Mouse (Mus musculus) thymus, postnatal 14 days (tissue): ENCODE measurements around the gene Hoxa9.

Experiments used
- DNase-seq: peaks from one replicate; pipeline ENCODE4 v3.0.0; 2021

The Hoxa9 gene

DNA sequence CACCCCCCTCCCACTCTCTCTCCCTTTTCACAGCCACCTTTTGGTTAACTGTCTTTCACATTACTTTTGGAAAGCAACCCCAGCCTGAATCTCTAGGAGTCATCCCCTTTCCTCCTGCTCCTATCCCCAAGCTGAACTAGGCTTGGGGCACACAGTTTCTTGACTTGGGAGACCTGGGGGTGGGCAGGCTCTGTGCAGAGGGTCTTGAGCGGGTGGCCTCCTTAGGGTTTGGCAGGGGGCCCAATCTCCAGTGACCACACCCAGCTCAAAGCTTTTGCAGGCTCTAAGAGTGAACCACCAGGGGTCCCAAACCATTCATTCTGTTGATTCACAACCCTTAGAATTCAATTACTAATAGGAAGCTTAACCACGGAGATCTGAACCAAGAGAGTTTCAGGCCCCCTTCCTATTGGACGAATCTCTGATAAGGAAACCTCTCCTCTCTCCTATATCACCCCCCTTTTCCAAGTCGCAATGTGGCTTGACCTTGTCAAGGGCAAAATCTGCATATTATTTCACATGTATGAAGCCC, 12.0 kb upstream of the Hoxa9 start:
- DNase-seq: no peak

- DNase-seq: no peak
These were observed 10.2 kb upstream of the Hoxa9 start for GRCm38 (mm10) chr6:52241001-52241621.

GRCm38 (mm10) chr6:52240389-52241000, 9.6 kb upstream of the Hoxa9 start, which contains the start of gene Hoxa10:
Hoxa10 (minus strand) TSS chr6:52240854.
- peak; percentile 82 for DNase-seq

DNA sequence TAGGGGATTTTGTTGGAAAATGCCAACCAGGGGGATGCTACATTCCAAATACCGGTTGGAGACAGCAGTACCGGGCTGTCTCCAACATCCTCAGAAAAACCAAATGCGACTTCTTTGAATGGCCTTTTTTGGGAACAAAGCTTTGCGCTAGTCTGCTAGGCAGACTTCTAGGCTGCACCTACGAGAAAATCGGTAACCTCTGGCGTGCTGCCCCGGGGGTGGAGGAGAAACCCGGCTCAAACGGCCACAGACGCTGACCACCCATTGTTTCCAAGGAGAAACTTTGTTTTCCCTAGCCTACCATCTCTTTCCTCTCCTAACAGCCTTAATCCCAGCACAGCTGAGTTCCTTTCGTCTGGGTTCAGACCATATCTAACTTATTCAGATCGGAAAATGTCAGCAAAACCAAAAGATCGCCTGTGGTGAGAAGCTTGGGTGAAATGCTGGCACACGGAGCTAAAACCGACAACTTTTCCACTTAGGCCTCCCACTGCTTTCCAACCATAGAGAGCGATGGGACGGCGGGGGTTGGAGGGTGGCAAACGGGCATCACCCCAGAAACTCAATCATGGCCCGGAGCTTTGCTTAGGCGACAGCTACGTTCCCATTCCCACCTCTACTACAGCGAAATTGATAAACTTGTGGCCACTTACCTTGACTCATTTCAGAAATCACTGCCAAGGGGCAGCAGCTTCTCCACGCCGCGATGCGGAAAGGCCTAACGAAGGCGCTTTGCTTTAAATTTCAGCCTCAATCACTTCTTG, 8.9 kb upstream of the Hoxa9 start:
- no peak for DNase-seq

DNA sequence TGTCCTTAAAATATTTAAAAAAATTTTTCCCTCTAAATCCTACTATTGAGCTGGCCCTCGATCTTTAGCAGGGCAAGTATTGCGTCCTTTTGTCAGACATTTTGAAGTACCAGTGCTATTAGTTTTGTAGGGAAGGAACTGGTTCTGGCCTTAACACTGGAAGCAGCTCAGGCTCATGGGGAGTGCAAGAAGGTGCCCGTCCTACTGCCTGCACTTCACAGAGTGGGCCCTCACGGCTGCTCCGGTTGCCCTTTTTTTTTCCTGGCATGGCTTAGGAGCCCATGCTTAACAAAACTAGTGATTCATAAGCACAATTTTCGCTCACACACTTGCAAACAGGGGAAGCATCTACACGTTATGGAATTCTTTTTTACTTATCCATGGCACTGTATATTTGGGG, 8.1 kb upstream of the Hoxa9 start:
- DNase-seq: no peak

GRCm38 (mm10) chr6:52238155-52238545, 7.3 kb upstream of the Hoxa9 start:
- no peak for DNase-seq

- DNase-seq: no peak
These were observed 6.7 kb upstream of the Hoxa9 start for GRCm38 (mm10) chr6:52237346-52238154.

GRCm38 (mm10) chr6:52236806-52237205, 5.9 kb upstream of the Hoxa9 start:
- DNase-seq: no peak

DNA sequence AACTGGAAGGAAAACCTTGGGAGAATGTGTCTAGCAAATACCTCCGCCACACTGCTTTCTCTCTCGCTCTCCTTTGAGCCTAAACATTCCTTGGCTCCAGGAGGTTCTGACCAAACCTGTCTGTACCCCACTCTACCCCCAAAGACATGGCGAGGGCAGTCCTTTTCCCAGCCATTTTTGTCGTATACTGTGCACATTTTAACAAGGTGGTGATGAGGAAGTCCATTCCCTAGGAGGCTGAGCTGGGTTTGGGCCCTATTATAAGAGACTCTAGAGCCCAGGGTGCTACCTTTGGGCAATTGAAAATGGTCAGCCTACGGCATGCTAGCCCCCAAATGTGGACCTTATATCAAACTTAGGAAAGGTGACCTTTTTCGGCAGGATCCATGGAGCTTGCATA, 5.0 kb upstream of the Hoxa9 start:
- no peak for DNase-seq

DNA sequence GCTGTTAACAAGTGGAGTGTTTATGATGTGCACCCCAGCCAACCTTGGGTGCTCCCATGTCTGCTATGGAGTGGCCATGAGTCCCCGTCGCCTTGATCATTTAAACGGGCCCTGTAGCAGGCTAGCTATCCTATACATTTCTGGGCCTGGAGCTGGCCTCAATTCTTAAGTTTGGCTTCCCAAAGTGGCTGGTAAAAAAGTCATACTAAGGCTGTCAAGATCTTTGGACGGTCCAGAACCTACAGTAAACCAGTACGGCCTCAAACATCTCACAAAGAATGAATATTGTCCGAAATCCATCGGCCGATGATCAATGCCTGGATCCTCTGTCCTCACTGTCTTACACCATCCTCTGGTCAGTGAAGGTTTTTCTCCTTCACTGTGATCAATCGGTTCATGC, 4.4 kb upstream of the Hoxa9 start:
- no peak for DNase-seq

DNA sequence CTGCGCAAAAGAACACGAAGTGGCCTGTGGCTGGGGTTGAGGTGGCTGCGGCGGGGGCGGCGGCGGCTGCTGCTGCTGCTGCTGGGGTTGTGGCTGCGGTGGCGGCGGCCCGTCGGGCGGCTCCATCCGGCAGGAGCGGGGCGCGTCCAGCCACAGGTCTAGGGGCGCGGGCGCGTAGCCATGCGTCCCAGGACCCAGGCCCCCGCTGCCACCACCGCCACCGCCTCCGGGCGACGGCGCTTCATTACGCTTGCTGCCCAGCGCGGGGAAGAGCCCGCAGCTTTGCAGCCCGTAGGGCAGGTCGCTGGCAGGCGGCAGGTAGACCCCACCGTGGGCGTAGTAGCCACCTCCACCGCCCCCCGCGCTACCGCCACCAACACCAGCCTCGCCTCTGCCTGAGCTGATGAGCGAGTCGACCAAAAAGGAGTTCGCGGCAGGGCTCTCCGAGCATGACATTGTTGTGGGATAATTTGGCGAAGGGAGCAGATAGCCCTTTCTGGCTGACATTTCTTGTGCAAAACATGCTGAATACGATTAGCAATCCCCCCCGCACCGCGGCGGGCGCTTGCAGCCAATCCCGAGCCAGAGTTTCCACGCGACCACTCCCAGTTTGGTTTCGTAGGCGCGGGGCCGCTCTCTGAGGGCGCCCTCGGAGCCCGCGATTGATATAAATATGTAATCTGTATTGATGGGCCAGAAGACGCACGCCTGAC, 3.7 kb upstream of the Hoxa9 start:
- no peak for DNase-seq

DNA sequence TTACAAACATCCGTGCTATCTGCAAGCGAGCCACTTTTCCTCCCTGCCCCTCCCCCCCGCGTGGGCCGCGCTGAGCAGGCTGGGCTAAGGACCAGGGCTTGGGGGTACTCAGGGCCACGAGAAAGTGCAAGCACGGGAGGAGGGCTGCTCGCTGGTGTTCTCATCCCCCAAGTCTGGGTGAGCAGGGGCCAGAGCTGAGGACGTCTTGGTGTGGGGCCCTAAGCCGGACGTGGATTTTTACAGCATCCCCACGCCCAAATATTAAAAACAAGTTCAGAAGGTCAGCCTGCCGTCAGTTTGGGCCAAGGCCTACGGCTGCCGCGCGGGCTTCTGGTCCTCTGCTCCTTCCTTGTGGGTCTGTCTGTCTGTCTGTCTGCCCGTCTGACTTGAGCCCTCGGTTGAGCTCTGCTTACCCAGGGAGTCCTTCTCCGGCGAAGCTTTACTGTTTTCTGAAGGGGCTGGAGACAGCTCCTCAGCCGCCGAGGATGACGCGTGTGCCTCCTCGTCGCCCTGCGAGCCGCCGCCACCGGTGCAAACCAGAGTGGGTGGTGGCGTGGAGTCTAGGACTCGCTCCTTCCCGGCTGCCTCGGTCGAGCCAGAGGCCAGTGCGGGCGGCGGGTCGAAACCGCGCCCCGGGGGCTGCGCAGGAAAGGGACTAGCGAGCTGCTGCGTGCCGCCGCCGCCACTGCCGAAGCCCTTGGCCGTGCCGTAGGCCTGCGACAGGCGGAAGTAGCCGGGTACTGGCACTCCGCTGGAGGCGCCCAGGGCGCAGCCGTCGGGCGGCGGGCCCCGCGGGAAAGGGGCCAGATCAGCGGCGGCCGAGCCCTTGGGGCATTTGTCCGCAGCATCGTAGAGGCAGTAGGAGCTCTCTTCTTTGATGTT, 2.9 kb upstream of the Hoxa9 start:
- no peak for DNase-seq

- DNase-seq: no peak
These were observed 2.2 kb upstream of the Hoxa9 start for GRCm38 (mm10) chr6:52232984-52233545.

DNA sequence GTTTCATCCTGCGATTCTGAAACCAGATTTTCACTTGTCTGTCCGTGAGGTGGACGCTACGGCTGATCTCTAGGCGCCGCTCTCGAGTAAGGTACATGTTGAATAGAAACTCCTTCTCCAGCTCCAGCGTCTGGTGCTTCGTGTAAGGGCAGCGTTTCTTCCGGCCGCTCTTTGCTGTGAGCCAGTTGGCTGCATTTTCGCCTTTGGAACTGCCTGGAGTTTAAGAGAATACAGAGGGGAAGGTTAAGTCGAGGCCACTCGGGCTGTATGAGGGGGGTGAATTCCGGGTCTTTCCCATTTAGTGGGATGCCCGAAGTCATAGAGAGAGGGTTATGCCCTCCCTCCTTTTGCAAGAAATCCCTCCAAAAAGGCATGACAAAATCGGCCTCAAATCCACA, 1.7 kb upstream of the Hoxa9 start:
- DNase-seq: peak; percentile 9

GRCm38 (mm10) chr6:52231885-52232567, 1.1 kb upstream of the Hoxa9 start:
- no peak for DNase-seq

GRCm38 (mm10) chr6:52229558-52230416, 1.1 kb downstream of the Hoxa9 start:
- peak; percentile 14 for DNase-seq

DNA sequence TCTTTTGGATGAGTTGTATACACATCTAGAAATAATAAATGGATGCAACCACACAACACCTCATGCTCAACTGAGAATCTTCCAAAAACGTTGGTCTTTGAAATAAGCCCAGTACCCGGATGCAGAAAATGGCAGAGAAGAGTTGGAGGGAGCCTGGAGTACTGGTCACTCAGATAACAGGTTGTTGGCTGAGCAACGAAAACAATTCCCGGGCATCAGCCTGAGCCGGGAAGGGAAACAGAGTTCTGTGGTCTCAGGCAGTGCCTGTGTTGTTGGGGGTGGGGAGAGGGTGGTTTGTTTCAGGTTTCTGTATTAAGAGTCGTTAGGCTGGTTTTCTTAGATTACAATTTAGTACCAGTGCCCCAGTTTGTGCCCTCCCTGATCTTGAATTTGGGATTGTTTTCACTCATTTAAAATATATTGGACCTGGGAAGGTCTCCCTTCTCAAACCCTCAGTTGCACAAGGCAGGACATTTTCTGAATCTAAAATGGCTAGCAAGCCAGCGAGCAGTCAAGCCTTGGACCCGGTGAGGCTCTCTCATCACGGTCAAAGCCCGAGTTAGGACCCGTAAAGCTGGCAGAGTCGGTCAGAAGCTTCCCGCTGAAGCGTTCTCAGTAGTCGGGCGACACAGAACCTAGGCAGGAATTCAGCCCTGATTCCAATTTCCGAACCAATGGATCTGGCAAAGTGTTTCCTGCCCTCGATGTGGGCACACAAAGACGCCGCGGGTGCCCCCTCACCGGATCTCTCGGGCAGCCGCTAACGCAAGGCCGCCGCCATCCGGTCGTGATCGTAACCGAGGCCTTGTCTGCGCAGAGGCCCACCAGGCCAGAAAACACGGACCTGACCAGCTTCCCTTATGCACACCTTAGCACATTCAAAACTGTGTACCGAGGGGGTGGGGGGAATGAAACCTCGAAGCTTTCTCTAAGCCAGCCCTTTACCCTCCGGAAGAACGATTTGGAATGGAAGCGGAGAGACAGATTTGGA, 2.1 kb downstream of the Hoxa9 start:
- no peak for DNase-seq
